Mouse (Mus musculus): ENCODE measurements around the gene Hs6st3.
"Not testable (repeated sequence)": the region's sequence is repeated elsewhere in the genome, so short reads cannot be mapped to it uniquely, and the experiment has no call there.

The Hs6st3 gene

GRCm38 (mm10) chr14:119248001-119248607 lies 110.0 kb downstream of the Hs6st3 start:
- no peak for DNase-seq (ENCODE audit: low spot score)

GRCm38 (mm10) chr14:119250353-119250752 lies 112.2 kb downstream of the Hs6st3 start:
- no peak for DNase-seq (ENCODE audit: low spot score)

- DNase-seq (ENCODE audit: low spot score), result no peak
Observed at GRCm38 (mm10) chr14:119255396-119255795, 117.3 kb downstream of the Hs6st3 start.

- no peak for DNase-seq (ENCODE audit: low spot score)
Observed at GRCm38 (mm10) chr14:119257072-119257471, 118.9 kb downstream of the Hs6st3 start.

- no peak for DNase-seq (ENCODE audit: low spot score)
Observed at GRCm38 (mm10) chr14:119260176-119260962, 122.2 kb downstream of the Hs6st3 start.

- no peak for DNase-seq (ENCODE audit: low spot score)
Observed at GRCm38 (mm10) chr14:119266334-119266733, 128.2 kb downstream of the Hs6st3 start.

- DNase-seq (ENCODE audit: low spot score), result no peak
Observed at GRCm38 (mm10) chr14:119273088-119273487, 134.9 kb downstream of the Hs6st3 start.

- DNase-seq (ENCODE audit: low spot score), result not testable (repeated sequence)
Observed at GRCm38 (mm10) chr14:119278156-119278555, 140.0 kb downstream of the Hs6st3 start.

- no peak for DNase-seq (ENCODE audit: low spot score)
Observed at GRCm38 (mm10) chr14:119283951-119284350, 145.8 kb downstream of the Hs6st3 start.

- no peak for DNase-seq (ENCODE audit: low spot score)
Observed at GRCm38 (mm10) chr14:119289668-119290067, 151.5 kb downstream of the Hs6st3 start.

- DNase-seq (ENCODE audit: low spot score), result no peak
Observed at GRCm38 (mm10) chr14:119294071-119294470, 155.9 kb downstream of the Hs6st3 start.

- DNase-seq (ENCODE audit: low spot score), result no peak
Observed at GRCm38 (mm10) chr14:119306461-119306860, 168.3 kb downstream of the Hs6st3 start.

GRCm38 (mm10) chr14:119318379-119318778 lies 180.2 kb downstream of the Hs6st3 start:
- DNase-seq (ENCODE audit: low spot score), result no peak

- no peak for DNase-seq (ENCODE audit: low spot score)
Observed at GRCm38 (mm10) chr14:119347236-119347635, 209.1 kb downstream of the Hs6st3 start.

- no peak for DNase-seq (ENCODE audit: low spot score)
Observed at GRCm38 (mm10) chr14:119361414-119361813, 223.3 kb downstream of the Hs6st3 start.

GRCm38 (mm10) chr14:119367866-119368425 lies 229.8 kb downstream of the Hs6st3 start:
- no peak for DNase-seq (ENCODE audit: low spot score)

GRCm38 (mm10) chr14:119369274-119369673 lies 231.1 kb downstream of the Hs6st3 start:
- DNase-seq (ENCODE audit: low spot score), result no peak

GRCm38 (mm10) chr14:119370013-119370412 lies 231.9 kb downstream of the Hs6st3 start:
- DNase-seq (ENCODE audit: low spot score), result no peak

GRCm38 (mm10) chr14:119379303-119379702 lies 241.2 kb downstream of the Hs6st3 start:
- no peak for DNase-seq (ENCODE audit: low spot score)

GRCm38 (mm10) chr14:119401618-119402017 lies 263.5 kb downstream of the Hs6st3 start:
- no peak for DNase-seq (ENCODE audit: low spot score)

GRCm38 (mm10) chr14:119409334-119410050 lies 271.4 kb downstream of the Hs6st3 start:
- no peak for DNase-seq (ENCODE audit: low spot score)

GRCm38 (mm10) chr14:119422894-119423293 lies 284.8 kb downstream of the Hs6st3 start:
- DNase-seq (ENCODE audit: low spot score), result no peak

GRCm38 (mm10) chr14:119450471-119450870 lies 312.3 kb downstream of the Hs6st3 start:
- DNase-seq (ENCODE audit: low spot score), result no peak

All from ovary, adult 18-20 months (tissue).